In genomic region chr5:4484151-4484550, GRCm38 (mm10) we compare ENCODE assay signal across 11 mouse cellular contexts.
A peak's percentile ranks its signal among the peaks of the same experiment; 100 is the strongest.
DNase-seq lines count a peak whose midpoint lies in the region; ATAC-seq lines count a peak whose summit lies in the region.
"Had no signal": no experiment of that assay in that cellular context is flagged by ENCODE, and none has a peak within 500 bp of the region (broad histone marks: within the 10 kb centered on the region; RNA-seq: fewer than 3 reads in every experiment).

No protein-coding gene starts in this region.

- 45% methylated on average over 1 of the region's 1 CpGs for WGBS in embryonic facial prominence, embryonic 12.5 days
- WGBS in neural tube, embryonic 15.5 days: 65% methylated on average over 1 of the region's 1 CpGs

- H3K4me3 ChIP-seq in embryonic facial prominence, embryonic 12.5 days: no peak overlapping the region
- no peak overlapping the region for H3K4me3 ChIP-seq in neural tube, embryonic 15.5 days (replicated peaks)
- H3K4me3 ChIP-seq: liver, embryonic 12.5 days had no signal

- no peak for ATAC-seq in embryonic facial prominence, embryonic 12.5 days (ENCODE audit: insufficient number of reproducible peaks, insufficient read depth, low FRiP score, low TSS enrichment)
- ATAC-seq in neural tube, embryonic 15.5 days (ENCODE audit: low FRiP score): peak; percentile 11; the same call in 1 of the 2 replicates
- ATAC-seq: intestine, postnatal 0 days; liver, embryonic 12.5 days had no signal

- peak overlapping the region; percentile 76 for H3K27ac ChIP-seq in embryonic facial prominence, embryonic 12.5 days
- peak overlapping the region; percentile 56 for H3K27ac ChIP-seq in neural tube, embryonic 15.5 days (replicated peaks)
- H3K27ac ChIP-seq: liver, embryonic 12.5 days had no signal

- no peak overlapping the region for H3K4me2 ChIP-seq in embryonic facial prominence, embryonic 12.5 days (replicated peaks)
- no peak overlapping the region for H3K4me2 ChIP-seq in neural tube, embryonic 15.5 days
- H3K4me2 ChIP-seq: liver, embryonic 12.5 days had no signal

- H3K36me3 ChIP-seq in embryonic facial prominence, embryonic 12.5 days: no peaks in the 10 kb centered on the region
- H3K36me3 ChIP-seq in neural tube, embryonic 15.5 days: no peaks in the 10 kb centered on the region
- H3K36me3 ChIP-seq: liver, embryonic 12.5 days had no signal

- no peak overlapping the region for H3K9ac ChIP-seq in embryonic facial prominence, embryonic 12.5 days
- H3K9ac ChIP-seq in neural tube, embryonic 15.5 days (replicated peaks): no peak overlapping the region
- H3K9ac ChIP-seq: liver, embryonic 12.5 days had no signal

- H3K27me3 ChIP-seq in embryonic facial prominence, embryonic 12.5 days: no peaks in the 10 kb centered on the region
- H3K27me3 ChIP-seq in neural tube, embryonic 15.5 days (replicated peaks): no peaks in the 10 kb centered on the region
- H3K27me3 ChIP-seq: liver, embryonic 12.5 days had no signal

- H3K4me1 ChIP-seq in embryonic facial prominence, embryonic 12.5 days: peaks cover 24% of the 10 kb centered on the region
- peaks cover 25% of the 10 kb centered on the region for H3K4me1 ChIP-seq in neural tube, embryonic 15.5 days
- H3K4me1 ChIP-seq: liver, embryonic 12.5 days had no signal

- H3K9me3 ChIP-seq in embryonic facial prominence, embryonic 12.5 days: no peaks in the 10 kb centered on the region
- H3K9me3 ChIP-seq in neural tube, embryonic 15.5 days (replicated peaks): no peaks in the 10 kb centered on the region
- H3K9me3 ChIP-seq: liver, embryonic 12.5 days had no signal

- DNase-seq in right cerebral cortex, postnatal 10 days (ENCODE audit: low spot score in 2 of 2): peak; percentile 25 to 29
- DNase-seq in right cerebral cortex, adult 18-20 months: no peak
- DNase-seq in layer of hippocampus, postnatal 14 days (ENCODE audit: low spot score in 2 of 2): peak; percentile 36 to 52
- DNase-seq in yolk sac, embryonic 10.5 days (ENCODE audit: low spot score): no peak
- no peak for DNase-seq in adrenal gland, adult 8-10 months
- DNase-seq in testis, postnatal 14 days (ENCODE audit: low spot score): no peak
- DNase-seq: thymus, adult 2 months had no signal

Comparison
In these comparisons a context has a peak if more than half of its experiments do, and no peak if none do; other contexts are left out.
1. DNase-seq: peak in right cerebral cortex, postnatal 10 days (2 of 2) and layer of hippocampus, postnatal 14 days (2 of 2); none in right cerebral cortex, adult 18-20 months (single experiment), yolk sac, embryonic 10.5 days (single experiment), adrenal gland, adult 8-10 months (single experiment) and testis, postnatal 14 days (single experiment).